Mouse (Mus musculus) heart, postnatal 10 days (tissue): ENCODE results near the gene Vmn1r126. TPM values are rescaled to one million over a fixed set of nuclear protein-coding genes. Genes with fewer than 3 reads are reported as not detected.
"Not testable (repeated sequence)": the region's sequence is repeated elsewhere in the genome, so short reads cannot be mapped to it uniquely, and the experiment has no call there.

Source experiments
- DNase-seq, 2 experiments: peaks; one replicate each; pipeline ENCODE4 v3.0.0; 2021
- intact Hi-C: fragments of 180-260 bp; cut with DNase I; formaldehyde crosslinking; loops from one replicate; pipeline ENCODE4 v1.15.1; 2025
- total RNA-seq, 2 experiments: library from RNA; stranded (reverse); gene quantifications; 2 replicates each; pipeline ENCODE4 v1.2.3; 2021

Gene Vmn1r126
- not detected for total RNA-seq

DNA sequence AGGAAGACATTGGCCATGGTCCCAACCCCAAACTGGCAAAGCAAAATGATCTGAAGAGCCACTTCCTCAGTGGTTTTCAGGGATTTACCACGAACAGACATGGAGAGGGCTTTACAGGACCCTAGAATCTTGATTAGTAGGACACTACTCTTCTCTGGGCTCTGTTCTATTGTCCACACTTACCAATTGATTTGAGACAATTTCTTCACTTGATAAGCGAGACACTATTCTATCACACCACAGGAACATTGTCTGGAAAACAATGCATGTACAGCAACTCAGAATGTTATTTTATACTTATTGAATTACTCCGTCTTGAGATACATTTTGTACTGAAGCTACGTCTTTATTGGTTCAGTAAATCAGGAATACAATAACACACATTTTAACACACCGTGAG is at the start of gene Vmn1r126:
Gene Vmn1r126 (minus strand): TSS at position 101 of the 400 bp plus-strand sequence.
- intact Hi-C loops, result not testable (repeated sequence)

DNA sequence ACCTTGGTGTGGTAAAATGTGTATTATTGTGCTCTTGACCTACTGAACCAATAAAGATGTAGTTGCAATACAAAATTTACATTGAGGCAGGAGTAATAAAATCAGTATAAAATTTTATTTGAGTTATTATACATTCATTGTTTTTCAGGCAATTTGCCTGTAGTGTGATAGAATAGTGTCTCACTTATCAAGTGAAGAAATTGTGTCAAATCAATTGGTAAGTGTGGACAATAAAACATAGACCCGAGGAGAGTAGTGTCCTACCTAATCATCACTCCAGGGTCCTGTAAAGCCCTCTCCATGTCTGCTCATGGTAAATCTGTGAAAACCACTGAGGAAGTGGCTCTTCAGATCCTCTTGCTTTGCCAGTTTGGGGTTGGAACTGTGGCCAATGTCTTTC is 47.8 kb upstream of the Vmn1r126 start, which contains the start of gene Vmn1r128:
Gene Vmn1r128 (plus strand): TSS at position 301 of the 400 bp plus-strand sequence.
- intact Hi-C loops, DNase-seq: not testable (repeated sequence)

More for the DNA sequence above, at the start of gene Vmn1r126:
- DNase-seq, result not testable (repeated sequence)

GRCm38 (mm10) chr7:21319761-21320160 is 18.5 kb upstream of the Vmn1r126 start, which contains the start of gene Vmn1r127:
Gene Vmn1r127, minus strand, starts transcription at chr7:21319861.
- DNase-seq, intact Hi-C loops: not testable (repeated sequence)

- intact Hi-C loops, result not testable (repeated sequence)
These were observed 29.4 kb downstream of the Vmn1r126 start, which contains the start of gene Vmn1r125 for GRCm38 (mm10) chr7:21271879-21272278. Gene Vmn1r125, plus strand, starts transcription at chr7:21272179.

DNA sequence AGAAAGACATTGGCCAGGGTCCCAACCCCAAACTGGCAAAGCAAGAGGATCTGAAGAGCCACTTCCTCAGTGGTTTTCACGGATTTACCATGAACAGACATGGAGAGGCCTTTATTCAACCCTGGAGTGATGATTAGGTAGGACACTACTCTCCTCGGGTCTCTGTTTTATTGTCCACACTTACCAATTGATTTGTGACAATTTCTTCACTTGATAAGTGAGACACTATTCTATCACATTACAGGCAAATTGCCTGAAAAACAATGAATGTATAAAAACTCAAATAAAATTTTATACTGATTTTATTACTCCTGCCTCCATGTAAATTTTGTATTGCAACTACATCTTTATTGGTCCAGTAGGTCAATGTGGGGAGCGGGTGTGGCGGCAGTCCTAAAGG is 40.8 kb downstream of the Vmn1r126 start, which contains the start of gene Vmn1r124:
Gene Vmn1r124 (minus strand): TSS at position 101 of the 400 bp plus-strand sequence.
- intact Hi-C loops, result not testable (repeated sequence)

More at GRCm38 (mm10) chr7:21271879-21272278, 29.4 kb downstream of the Vmn1r126 start, which contains the start of gene Vmn1r125:
- DNase-seq, result not testable (repeated sequence)

More for the DNA sequence above, 40.8 kb downstream of the Vmn1r126 start, which contains the start of gene Vmn1r124:
- DNase-seq, result not testable (repeated sequence)

Other genes with a start within 250 kb of the Vmn1r126 start
- gene Vmn1r120, start 247.7 kb downstream of the Vmn1r126 start, total RNA-seq, result not detected
- not detected for gene Vmn1r121, start 203.0 kb downstream of the Vmn1r126 start, total RNA-seq
- not detected for gene Vmn1r122, start 167.3 kb downstream of the Vmn1r126 start, total RNA-seq
- gene Vmn1r123, start 139.3 kb downstream of the Vmn1r126 start, total RNA-seq, result not detected
- not detected for gene Gm5157, start 111.0 kb downstream of the Vmn1r126 start, total RNA-seq
- not detected for gene Vmn1r124, start 40.9 kb downstream of the Vmn1r126 start, total RNA-seq
- not detected for gene Vmn1r125, start 29.3 kb downstream of the Vmn1r126 start, total RNA-seq
- gene Vmn1r127, start 18.4 kb upstream of the Vmn1r126 start, total RNA-seq, result not detected
- gene Vmn1r128, start 47.9 kb upstream of the Vmn1r126 start, total RNA-seq, result not detected
- not detected for gene Vmn1r129, start 59.8 kb upstream of the Vmn1r126 start, total RNA-seq
- not detected for gene Gm6882, start 131.3 kb upstream of the Vmn1r126 start, total RNA-seq
- gene Vmn1r130, start 210.3 kb upstream of the Vmn1r126 start, total RNA-seq, result not detected
- not detected for gene Vmn1r131, start 244.6 kb upstream of the Vmn1r126 start, total RNA-seq